Mouse (Mus musculus) CD4-positive helper T cell, adult 2 months (primary cell): Measurements from ENCODE around the gene Ppp4r3a.
A peak's percentile ranks its signal among the peaks of the same experiment; 100 is the strongest.
"Not testable (repeated sequence)": the region's sequence is repeated elsewhere in the genome, so short reads cannot be mapped to it uniquely, and the experiment has no call there.

Experiments
- DNase-seq: peaks from one replicate; pipeline ENCODE4 v3.0.0-alpha.2; 2012; ENCODE audit warnings: low read depth, missing footprints, low spot score

Gene Ppp4r3a

GRCm38 (mm10) chr12:101083076-101083838 is at the start of gene Ppp4r3a:
Gene Ppp4r3a (minus strand): TSS chr12:101083702.
- peak; percentile 95 for DNase-seq

- DNase-seq = peak; percentile 10
Measured at GRCm38 (mm10) chr12:101123013-101123412, 39.5 kb upstream of the Ppp4r3a start.

GRCm38 (mm10) chr12:101122066-101122465 is 38.6 kb upstream of the Ppp4r3a start:
- DNase-seq = not testable (repeated sequence)

GRCm38 (mm10) chr12:101109794-101110585 is 26.5 kb upstream of the Ppp4r3a start:
- DNase-seq = not testable (repeated sequence)

GRCm38 (mm10) chr12:101107722-101108121 is 24.2 kb upstream of the Ppp4r3a start:
- DNase-seq = no peak

- DNase-seq = no peak
Measured at GRCm38 (mm10) chr12:101105571-101105970, 22.1 kb upstream of the Ppp4r3a start.

GRCm38 (mm10) chr12:101102648-101103047 is 19.1 kb upstream of the Ppp4r3a start:
- DNase-seq = peak; percentile 53

GRCm38 (mm10) chr12:101093678-101094077 is 10.2 kb upstream of the Ppp4r3a start:
- not testable (repeated sequence) for DNase-seq

GRCm38 (mm10) chr12:101089955-101090354 is 6.5 kb upstream of the Ppp4r3a start:
- no peak for DNase-seq

- no peak for DNase-seq
Measured at GRCm38 (mm10) chr12:101087406-101087805, 3.9 kb upstream of the Ppp4r3a start.

- no peak for DNase-seq
Measured at GRCm38 (mm10) chr12:101084881-101085666, 1.6 kb upstream of the Ppp4r3a start.

- DNase-seq = no peak
Measured at GRCm38 (mm10) chr12:101084237-101084636, 735 bp upstream of the Ppp4r3a start.

GRCm38 (mm10) chr12:101083839-101084195 is 315 bp upstream of the Ppp4r3a start:
- no peak for DNase-seq

- peak; percentile 24 for DNase-seq
Measured at GRCm38 (mm10) chr12:101082296-101083075, 1.0 kb downstream of the Ppp4r3a start.

GRCm38 (mm10) chr12:101077955-101078354 is 5.5 kb downstream of the Ppp4r3a start:
- DNase-seq = no peak

GRCm38 (mm10) chr12:101075433-101075832 is 8.1 kb downstream of the Ppp4r3a start:
- DNase-seq = peak; percentile 13

GRCm38 (mm10) chr12:101074821-101075429 is 8.6 kb downstream of the Ppp4r3a start:
- peak; percentile 32 for DNase-seq

- DNase-seq = no peak
Measured at GRCm38 (mm10) chr12:101069813-101070212, 13.7 kb downstream of the Ppp4r3a start.

GRCm38 (mm10) chr12:101066329-101066728 is 17.2 kb downstream of the Ppp4r3a start:
- no peak for DNase-seq

GRCm38 (mm10) chr12:101039956-101040355 is 43.5 kb downstream of the Ppp4r3a start:
- no peak for DNase-seq
